ENCODE assay signal across 9 mouse cellular contexts in genomic region chr7:16739056-16739604, GRCm38 (mm10). TPM values are rescaled to one million over a fixed set of nuclear protein-coding genes. Genes with fewer than 3 reads are reported as not detected.
DNase-seq lines count a peak whose midpoint lies in the region; ATAC-seq and TF ChIP-seq lines count a peak whose summit lies in the region.
"Had no signal": no experiment of that assay in that cellular context is flagged by ENCODE, and none has a peak within 500 bp of the region (broad histone marks: within the 10 kb centered on the region; RNA-seq: fewer than 3 reads in every experiment).

No protein-coding gene starts in this region.

- TF ChIP-seq EP300 in MEL (IDR thresholded peaks at IDR 0.05; ENCODE audit: low read depth in 1 of 2, low read length in 2 of 2), result no peak
- no peak for TF ChIP-seq EP300 in heart, postnatal 0 days (IDR thresholded peaks at IDR 0.05; ENCODE audit: low read depth)

- peak overlapping the region; percentile 96 for H3K9ac ChIP-seq in heart, embryonic 14.5 days (ENCODE audit: low read length)
- H3K9ac ChIP-seq in MEL (ENCODE audit: control insufficient read depth, low read depth, low read length, poor library complexity, severe bottlenecking), result peak overlapping the region; percentile 90
- H3K9ac ChIP-seq in heart, postnatal 0 days (replicated peaks; ENCODE audit: low read depth, low read length), result peak overlapping the region; percentile 85

- intact Hi-C loops in left cerebral cortex, postnatal 36 days (cut with DNase I), result no loop called here

- ATAC-seq in heart, embryonic 14.5 days (ENCODE audit: insufficient number of reproducible peaks, insufficient read depth, low FRiP score, low read depth), result no peak
- no peak for ATAC-seq in heart, postnatal 0 days (ENCODE audit: insufficient read depth, low read depth)

- no peaks in the 10 kb centered on the region for H3K27me3 ChIP-seq in heart, embryonic 14.5 days (ENCODE audit: control insufficient read depth, insufficient read depth, low read length)
- H3K27me3 ChIP-seq in MEL (ENCODE audit: control insufficient read depth in 1 of 2, insufficient read depth in 2 of 2, low read length in 2 of 2), result no peaks in the 10 kb centered on the region
- H3K27me3 ChIP-seq in heart, postnatal 0 days (ENCODE audit: control insufficient read depth, insufficient read depth, low read length), result no peaks in the 10 kb centered on the region
- H3K27me3 ChIP-seq in midbrain, embryonic 10.5 days (ENCODE audit: low read depth, poor library complexity, severe bottlenecking), result no peaks in the 10 kb centered on the region

- no peak for TF ChIP-seq POLR2A in MEL (IDR thresholded peaks at IDR 0.05; ENCODE audit: control insufficient read depth in 1 of 2, insufficient read depth in 1 of 2, low read depth in 1 of 2, low read length in 2 of 2, poor library complexity in 1 of 2)

- WGBS in heart, embryonic 14.5 days, result 51% methylated on average over 10 of the region's 10 CpGs
- WGBS in heart, postnatal 0 days, result 53% methylated on average over 10 of the region's 10 CpGs
- 65% methylated on average over 10 of the region's 10 CpGs for WGBS in midbrain, embryonic 10.5 days

- no peak overlapping the region for H3K27ac ChIP-seq in heart, embryonic 14.5 days (replicated peaks in 1 of 2; ENCODE audit: control insufficient read depth in 1 of 2, insufficient read depth in 1 of 2, low read depth in 2 of 2, low read length in 2 of 2)
- no peak overlapping the region for H3K27ac ChIP-seq in MEL (ENCODE audit: control insufficient read depth, low read depth, low read length)
- peak overlapping the region; percentile 54; the same call in 1 of the 2 replicates for H3K27ac ChIP-seq in heart, postnatal 0 days (ENCODE audit: low read depth)
- peak overlapping the region; percentile 82 for H3K27ac ChIP-seq in midbrain, embryonic 10.5 days (replicated peaks)

- TF ChIP-seq CTCF in MEL (IDR thresholded peaks at IDR 0.05 in 2 of 3, conservative IDR thresholded peaks at IDR 0.05 in 1 of 3; ENCODE audit: control insufficient read depth in 1 of 3, insufficient read depth in 1 of 3, low read depth in 2 of 3, low read length in 3 of 3, poor library complexity in 1 of 3, severe bottlenecking in 1 of 3), result no peak
- TF ChIP-seq CTCF in heart, postnatal 0 days (IDR thresholded peaks at IDR 0.05; ENCODE audit: low read depth), result no peak

- no peak for TF ChIP-seq RAD21 in MEL (IDR thresholded peaks at IDR 0.05; ENCODE audit: low read depth, low read length)

- H3K4me2 ChIP-seq in heart, embryonic 14.5 days (ENCODE audit: low read length), result peak overlapping the region; percentile 80
- peak overlapping the region; percentile 83 for H3K4me2 ChIP-seq in heart, postnatal 0 days (ENCODE audit: low read depth, low read length)

- peaks cover 6 to 11% of the 10 kb centered on the region in 2 experiments; a peak in 3 of 4 replicates for H3K4me1 ChIP-seq in heart, embryonic 14.5 days (ENCODE audit: control insufficient read depth in 2 of 2, insufficient read depth in 2 of 2, low read length in 2 of 2)
- H3K4me1 ChIP-seq in MEL (ENCODE audit: control insufficient read depth in 1 of 2, insufficient read depth in 2 of 2, low read length in 2 of 2), result peaks cover 0 to 14% of the 10 kb centered on the region in 2 experiments; a peak in 2 of 4 replicates
- H3K4me1 ChIP-seq in heart, postnatal 0 days (ENCODE audit: control insufficient read depth, insufficient read depth), result peaks cover 9% of the 10 kb centered on the region; the same call in 1 of the 2 replicates
- peaks cover 18% of the 10 kb centered on the region for H3K4me1 ChIP-seq in midbrain, embryonic 10.5 days

- H3K4me3 ChIP-seq in heart, embryonic 14.5 days (ENCODE audit: control insufficient read depth in 1 of 2, insufficient read depth in 1 of 2, low read depth in 1 of 2, low read length in 2 of 2), result peak overlapping the region; percentile 90 to 97
- peak overlapping the region; percentile 91 for H3K4me3 ChIP-seq in MEL (ENCODE audit: control insufficient read depth in 1 of 2, insufficient read depth in 1 of 2, low read depth in 2 of 2, low read length in 2 of 2)
- peak overlapping the region; percentile 80 for H3K4me3 ChIP-seq in heart, postnatal 0 days (ENCODE audit: low read depth, low read length)
- H3K4me3 ChIP-seq in midbrain, embryonic 10.5 days, result peak overlapping the region; percentile 72

- peaks cover 23% of the 10 kb centered on the region for H3K79me2 ChIP-seq in MEL (ENCODE audit: control insufficient read depth, insufficient read depth, low read length, poor library complexity)

- no peak for DNase-seq in heart, adult 8-10 months (ENCODE audit: low spot score)
- no peak for DNase-seq in MEL (ENCODE audit: low read depth, low spot score)
- no peak for DNase-seq in heart, postnatal 0 days (ENCODE audit: low spot score)
- no peak for DNase-seq in midbrain, embryonic 10.5 days (ENCODE audit: low spot score)
- no peak for DNase-seq in layer of hippocampus, postnatal 36 days
- no peak for DNase-seq in T-cell, adult 2 months (ENCODE audit: low spot score)
- no peak for DNase-seq in left cerebral cortex, postnatal 36 days (ENCODE audit: low spot score in 2 of 2)

- H3K9me3 ChIP-seq in heart, embryonic 14.5 days (ENCODE audit: control insufficient read depth, low read length), result no peaks in the 10 kb centered on the region
- no peaks in the 10 kb centered on the region for H3K9me3 ChIP-seq in MEL (replicated peaks; ENCODE audit: insufficient read depth, low read length)
- no peaks in the 10 kb centered on the region for H3K9me3 ChIP-seq in heart, postnatal 0 days (replicated peaks; ENCODE audit: control insufficient read depth, low read length)
- no peaks in the 10 kb centered on the region for H3K9me3 ChIP-seq in midbrain, embryonic 10.5 days (replicated peaks)

- peaks cover 28% of the 10 kb centered on the region for H3K36me3 ChIP-seq in heart, embryonic 14.5 days (ENCODE audit: control insufficient read depth, insufficient read depth, low read length)
- peaks cover 0 to 6% of the 10 kb centered on the region in 2 experiments; a peak in 2 of 4 replicates for H3K36me3 ChIP-seq in MEL (ENCODE audit: control insufficient read depth in 1 of 2, insufficient read depth in 2 of 2, low read length in 2 of 2)
- H3K36me3 ChIP-seq in heart, postnatal 0 days (replicated peaks; ENCODE audit: control insufficient read depth, insufficient read depth, low read length), result peaks cover 10% of the 10 kb centered on the region
- H3K36me3 ChIP-seq in midbrain, embryonic 10.5 days, result peaks cover 17% of the 10 kb centered on the region

TF ChIP-seq in MEL, 35 proteins besides CTCF, POLR2A, EP300 and RAD21:
- TF ChIP-seq TAL1 (IDR thresholded peaks at IDR 0.05; ENCODE audit: low read length) (no peak), NELFE (IDR thresholded peaks at IDR 0.05; ENCODE audit: low read depth, low read length) (no peak), ELF1 (IDR thresholded peaks at IDR 0.05; ENCODE audit: low read depth, low read length) (no peak), CHD2 (IDR thresholded peaks at IDR 0.05; ENCODE audit: low read length) (no peak), GABPA (IDR thresholded peaks at IDR 0.05; ENCODE audit: low read depth, low read length) (no peak), GATA1 (IDR thresholded peaks at IDR 0.05; ENCODE audit: low read depth, low read length) (no peak), MXI1 (IDR thresholded peaks at IDR 0.05; ENCODE audit: low read depth, low read length) (no peak), RCOR1 (IDR thresholded peaks at IDR 0.05; ENCODE audit: low read depth, low read length) (no peak), TBP (IDR thresholded peaks at IDR 0.05; ENCODE audit: low read depth, low read length) (no peak)

RNA-seq across cellular contexts. Expression of gene Ap2s1, which starts 0.9 kb away (rescaled TPM):
- 237 and 256 TPM in 2 replicates for polyA plus RNA-seq in heart, embryonic 14.5 days (2014; fragmentation: Nextera tagmentation; extraction: Ambion mirVana)
- total RNA-seq in heart, adult 8-10 months (2022), result 10 to 100 TPM; 65.2 to 74.9 (median 70.8) TPM
- 279 and 288 TPM in 2 replicates for total RNA-seq in MEL (2012; rRNA removed)
- 100 to 1,000 TPM in 1 of 2 experiments, not detected in 1; 297 TPM for polyA plus RNA-seq in MEL (2012; ENCODE audit: insufficient read depth in 1 of 2, insufficient read length in 2 of 2, low read depth in 1 of 2, low replicate concordance in 2 of 2, missing spikeins in 1 of 2)
- total RNA-seq in heart, postnatal 0 days (2014; rRNA removed; ENCODE audit: low replicate concordance), result 299 and 316 TPM in 2 replicates
- 215 and 216 TPM in 2 replicates for polyA plus RNA-seq in heart, postnatal 0 days (2015; fragmentation: Nextera tagmentation; extraction: Ambion mirVana)
- 278 and 281 TPM in 2 replicates for polyA plus RNA-seq in midbrain, embryonic 10.5 days (2016; fragmentation: Nextera tagmentation; extraction: Ambion mirVana)
- total RNA-seq in layer of hippocampus, postnatal 36 days (2021), result 100 to 1,000 TPM; 257 to 299 TPM
- total RNA-seq in left cerebral cortex, postnatal 36 days (2021), result 100 to 1,000 TPM; 264 to 316 TPM

RNA-seq across cellular contexts. Expression of gene Ceacam9, which starts 17.4 kb away (rescaled TPM):
- polyA plus RNA-seq in heart, embryonic 14.5 days (2014; fragmentation: Nextera tagmentation; extraction: Ambion mirVana), result not detected in 2 replicates
- not detected for total RNA-seq in heart, adult 8-10 months (2022)
- not detected in 2 replicates for total RNA-seq in MEL (2012; rRNA removed)
- polyA plus RNA-seq in MEL (2012; ENCODE audit: insufficient read depth in 1 of 2, insufficient read length in 2 of 2, low read depth in 1 of 2, low replicate concordance in 2 of 2, missing spikeins in 1 of 2), result not detected
- not detected in 2 replicates for total RNA-seq in heart, postnatal 0 days (2014; rRNA removed; ENCODE audit: low replicate concordance)
- polyA plus RNA-seq in heart, postnatal 0 days (2015; fragmentation: Nextera tagmentation; extraction: Ambion mirVana), result not detected in 2 replicates
- polyA plus RNA-seq in midbrain, embryonic 10.5 days (2016; fragmentation: Nextera tagmentation; extraction: Ambion mirVana), result not detected in 2 replicates
- total RNA-seq in layer of hippocampus, postnatal 36 days (2021), result not detected
- under 1 TPM in 1 of 2 experiments, not detected in 1; 0.22 TPM for total RNA-seq in left cerebral cortex, postnatal 36 days (2021)
- total RNA-seq: hematopoietic stem cell, adult 5-6 weeks had no signal

RNA-seq across cellular contexts. Expression of gene Slc1a5, which starts 42.0 kb away (rescaled TPM):
- polyA plus RNA-seq in heart, embryonic 14.5 days (2014; fragmentation: Nextera tagmentation; extraction: Ambion mirVana), result 27.7 and 30.3 TPM in 2 replicates
- total RNA-seq in heart, adult 8-10 months (2022), result 10 to 100 TPM; 14.5 to 21.7 (median 17.7) TPM
- total RNA-seq in MEL (2012; rRNA removed), result 72.0 and 88.6 TPM in 2 replicates
- polyA plus RNA-seq in MEL (2012; ENCODE audit: insufficient read depth in 1 of 2, insufficient read length in 2 of 2, low read depth in 1 of 2, low replicate concordance in 2 of 2, missing spikeins in 1 of 2), result 100 to 1,000 TPM in 1 of 2 experiments, not detected in 1; 180 TPM
- total RNA-seq in heart, postnatal 0 days (2014; rRNA removed; ENCODE audit: low replicate concordance), result 55.8 and 81.4 TPM in 2 replicates
- 27.1 and 28.1 TPM in 2 replicates for polyA plus RNA-seq in heart, postnatal 0 days (2015; fragmentation: Nextera tagmentation; extraction: Ambion mirVana)
- 40.1 and 40.4 TPM in 2 replicates for polyA plus RNA-seq in midbrain, embryonic 10.5 days (2016; fragmentation: Nextera tagmentation; extraction: Ambion mirVana)
- 1 to 10 TPM; 2.1 to 2.7 TPM for total RNA-seq in layer of hippocampus, postnatal 36 days (2021)
- 1 to 10 TPM; 3.7 to 7.6 TPM for total RNA-seq in left cerebral cortex, postnatal 36 days (2021)

Comparison
In these comparisons a context has a peak if more than half of its experiments do, and no peak if none do; other contexts are left out.
1. H3K27ac ChIP-seq: peak in heart, postnatal 0 days (single experiment) and midbrain, embryonic 10.5 days (single experiment); none in heart, embryonic 14.5 days (0 of 2) and MEL (single experiment).
2. Peak in every context shown above with its lines, with median percentiles within 50 percentile points of each other: H3K4me3 ChIP-seq and H3K9ac ChIP-seq.